In genomic region chr4:138693043-138693692, GRCm38 (mm10) we compare ENCODE assay signal across 17 mouse cellular contexts. TPM values are rescaled to one million over a fixed set of nuclear protein-coding genes. Genes with fewer than 3 reads are reported as not detected.
A peak's percentile ranks its signal among the peaks of the same experiment; 100 is the strongest.
DNase-seq lines count a peak whose midpoint lies in the region; ATAC-seq and TF ChIP-seq lines count a peak whose summit lies in the region.
"Had no signal": no experiment of that assay in that cellular context is flagged by ENCODE, and none has a peak within 500 bp of the region (broad histone marks: within the 10 kb centered on the region; RNA-seq: fewer than 3 reads in every experiment).

No protein-coding gene starts in this region.

- no peaks in the 10 kb centered on the region for H3K36me3 ChIP-seq in midbrain, embryonic 11.5 days (ENCODE audit: control insufficient read depth, insufficient read depth, low read length)
- H3K36me3 ChIP-seq in midbrain, embryonic 10.5 days, result no peaks in the 10 kb centered on the region
- H3K36me3 ChIP-seq in hindbrain, embryonic 15.5 days, result no peaks in the 10 kb centered on the region
- H3K36me3 ChIP-seq in neural tube, embryonic 13.5 days, result no peaks in the 10 kb centered on the region
- H3K36me3 ChIP-seq: stomach, embryonic 15.5 days had no signal

- no peak for TF ChIP-seq POLR2A in brain, embryonic 14.5 days (IDR thresholded peaks at IDR 0.05; ENCODE audit: borderline replicate concordance, extremely low read depth, insufficient read depth, insufficient read length, poor library complexity, severe bottlenecking)

- DNase-seq in midbrain, embryonic 11.5 days (ENCODE audit: low spot score, missing footprints), result peak; percentile 68
- DNase-seq in midbrain, embryonic 10.5 days (ENCODE audit: low spot score), result no peak
- peak; percentile 71 for DNase-seq in brain, embryonic 14.5 days (ENCODE audit: low read depth)
- DNase-seq in lung, postnatal 25 days (ENCODE audit: low spot score), result no peak
- no peak for DNase-seq in lung, adult 18-20 months
- DNase-seq in layer of hippocampus, adult 9-11 months, result no peak
- DNase-seq: adrenal gland, postnatal 36 days; cerebellum, postnatal 25 days; heart, adult 18-20 months had no signal

- peaks cover 36% of the 10 kb centered on the region for H3K4me1 ChIP-seq in midbrain, embryonic 11.5 days (ENCODE audit: control insufficient read depth, insufficient read depth, low read length)
- H3K4me1 ChIP-seq in midbrain, embryonic 10.5 days, result peaks cover 67% of the 10 kb centered on the region
- H3K4me1 ChIP-seq in hindbrain, embryonic 15.5 days (replicated peaks), result peaks cover 59% of the 10 kb centered on the region
- H3K4me1 ChIP-seq in neural tube, embryonic 13.5 days (replicated peaks), result peaks cover 74% of the 10 kb centered on the region
- H3K4me1 ChIP-seq: megakaryocyte, embryonic 14.5 days; stomach, embryonic 15.5 days had no signal

- H3K4me3 ChIP-seq in midbrain, embryonic 11.5 days (ENCODE audit: low read depth, low read length), result no peak overlapping the region
- H3K4me3 ChIP-seq in midbrain, embryonic 10.5 days, result no peak overlapping the region
- no peak overlapping the region for H3K4me3 ChIP-seq in hindbrain, embryonic 15.5 days
- H3K4me3 ChIP-seq in neural tube, embryonic 13.5 days, result no peak overlapping the region
- H3K4me3 ChIP-seq: forebrain, embryonic 13.5 days; megakaryocyte, embryonic 14.5 days; stomach, embryonic 15.5 days had no signal

- ATAC-seq in midbrain, embryonic 11.5 days (ENCODE audit: low FRiP score), result no peak
- ATAC-seq in hindbrain, embryonic 15.5 days (ENCODE audit: low FRiP score, low read depth), result no peak
- ATAC-seq in neural tube, embryonic 13.5 days (ENCODE audit: low read depth), result no peak
- ATAC-seq: activated CD4-positive, CD25-positive, alpha-beta regulatory T cell, adult 4 months; forebrain, embryonic 13.5 days had no signal

- no peaks in the 10 kb centered on the region for H3K9me3 ChIP-seq in midbrain, embryonic 11.5 days (ENCODE audit: control insufficient read depth, low read length)
- H3K9me3 ChIP-seq in midbrain, embryonic 10.5 days (replicated peaks), result no peaks in the 10 kb centered on the region
- H3K9me3 ChIP-seq in hindbrain, embryonic 15.5 days, result no peaks in the 10 kb centered on the region
- no peaks in the 10 kb centered on the region for H3K9me3 ChIP-seq in neural tube, embryonic 13.5 days
- H3K9me3 ChIP-seq: forebrain, embryonic 13.5 days; megakaryocyte, embryonic 14.5 days; stomach, embryonic 15.5 days had no signal

- no peaks in the 10 kb centered on the region for H3K27me3 ChIP-seq in midbrain, embryonic 11.5 days (ENCODE audit: control insufficient read depth, insufficient read depth, low read length)
- H3K27me3 ChIP-seq in midbrain, embryonic 10.5 days (ENCODE audit: low read depth, poor library complexity, severe bottlenecking), result peaks cover 73% of the 10 kb centered on the region
- H3K27me3 ChIP-seq in hindbrain, embryonic 15.5 days, result no peaks in the 10 kb centered on the region
- H3K27me3 ChIP-seq in neural tube, embryonic 13.5 days, result peaks cover 26% of the 10 kb centered on the region

- H3K27ac ChIP-seq in midbrain, embryonic 11.5 days (ENCODE audit: low read depth, low read length), result no peak overlapping the region
- H3K27ac ChIP-seq in midbrain, embryonic 10.5 days (replicated peaks), result no peak overlapping the region; the same call in 1 of the 2 replicates
- H3K27ac ChIP-seq in hindbrain, embryonic 15.5 days (replicated peaks), result peak overlapping the region; percentile 37
- 0 out of 2 replicates have a peak overlapping the region, but pooled peaks have one; percentile 6 for H3K27ac ChIP-seq in neural tube, embryonic 13.5 days (replicated peaks)
- H3K27ac ChIP-seq: stomach, embryonic 15.5 days had no signal

- no peak for TF ChIP-seq CTCF in brain, embryonic 14.5 days (IDR thresholded peaks at IDR 0.05; ENCODE audit: borderline replicate concordance, extremely low read depth, insufficient read depth, insufficient read length)

- H3K9ac ChIP-seq in midbrain, embryonic 11.5 days (ENCODE audit: low read length), result no peak overlapping the region
- no peak overlapping the region for H3K9ac ChIP-seq in hindbrain, embryonic 15.5 days
- no peak overlapping the region for H3K9ac ChIP-seq in neural tube, embryonic 13.5 days
- H3K9ac ChIP-seq: forebrain, embryonic 13.5 days; stomach, embryonic 15.5 days had no signal

- H3K4me2 ChIP-seq in midbrain, embryonic 11.5 days, result no peak overlapping the region
- no peak overlapping the region for H3K4me2 ChIP-seq in hindbrain, embryonic 15.5 days
- no peak overlapping the region for H3K4me2 ChIP-seq in neural tube, embryonic 13.5 days
- H3K4me2 ChIP-seq: forebrain, embryonic 13.5 days; stomach, embryonic 15.5 days had no signal

- WGBS in midbrain, embryonic 11.5 days, result 35% methylated on average over 12 of the region's 12 CpGs
- 46% methylated on average over 12 of the region's 12 CpGs for WGBS in midbrain, embryonic 10.5 days
- WGBS in hindbrain, embryonic 15.5 days, result 12% methylated on average over 12 of the region's 12 CpGs
- 16% methylated on average over 12 of the region's 12 CpGs for WGBS in neural tube, embryonic 13.5 days

RNA-seq across cellular contexts. Expression of gene Pla2g2c, which starts 31.4 kb away (rescaled TPM):
- polyA plus RNA-seq in midbrain, embryonic 11.5 days (2014; fragmentation: Nextera tagmentation; extraction: Ambion mirVana), result 0.81 and 0.96 TPM in 2 replicates
- polyA plus RNA-seq in midbrain, embryonic 10.5 days (2016; fragmentation: Nextera tagmentation; extraction: Ambion mirVana), result 0.62 and 0.70 TPM in 2 replicates
- polyA plus RNA-seq in brain, embryonic 14.5 days (2012; rRNA removed), result 0.24 and 0.63 TPM in 2 replicates
- polyA plus RNA-seq in hindbrain, embryonic 15.5 days (2015; fragmentation: Nextera tagmentation; extraction: Ambion mirVana), result 0.51 and 0.54 TPM in 2 replicates
- polyA plus RNA-seq in neural tube, embryonic 13.5 days (2015; fragmentation: Nextera tagmentation; extraction: Ambion mirVana), result 0.39 and 0.84 TPM in 2 replicates
- polyA plus RNA-seq: activated CD4-positive, CD25-positive, alpha-beta regulatory T cell, adult 4 months; heart, embryonic 16.5 days; liver, adult 2 months had no signal

RNA-seq across cellular contexts. Expression of gene Ubxn10, which starts 43.8 kb away (rescaled TPM):
- 1.5 TPM in 2 replicates for polyA plus RNA-seq in midbrain, embryonic 11.5 days (2014; fragmentation: Nextera tagmentation; extraction: Ambion mirVana)
- 1.8 and 2.1 TPM in 2 replicates for polyA plus RNA-seq in midbrain, embryonic 10.5 days (2016; fragmentation: Nextera tagmentation; extraction: Ambion mirVana)
- 3.8 and 5.3 TPM in 2 replicates for polyA plus RNA-seq in brain, embryonic 14.5 days (2012; rRNA removed)
- polyA plus RNA-seq in hindbrain, embryonic 15.5 days (2015; fragmentation: Nextera tagmentation; extraction: Ambion mirVana), result 3.7 and 4.3 TPM in 2 replicates
- polyA plus RNA-seq in neural tube, embryonic 13.5 days (2015; fragmentation: Nextera tagmentation; extraction: Ambion mirVana), result 1.9 and 2.6 TPM in 2 replicates
- polyA plus RNA-seq: activated CD4-positive, CD25-positive, alpha-beta regulatory T cell, adult 4 months had no signal

RNA-seq across cellular contexts. Expression of gene Vwa5b1, which starts 57.5 kb away (rescaled TPM):
- 0.15 and 0.28 TPM in 2 replicates for polyA plus RNA-seq in midbrain, embryonic 11.5 days (2014; fragmentation: Nextera tagmentation; extraction: Ambion mirVana)
- 0.33 and 0.46 TPM in 2 replicates for polyA plus RNA-seq in midbrain, embryonic 10.5 days (2016; fragmentation: Nextera tagmentation; extraction: Ambion mirVana)
- 0.69 and 2.0 TPM in 2 replicates for polyA plus RNA-seq in brain, embryonic 14.5 days (2012; rRNA removed)
- polyA plus RNA-seq in hindbrain, embryonic 15.5 days (2015; fragmentation: Nextera tagmentation; extraction: Ambion mirVana), result 1.7 and 2.0 TPM in 2 replicates
- polyA plus RNA-seq in neural tube, embryonic 13.5 days (2015; fragmentation: Nextera tagmentation; extraction: Ambion mirVana), result 0.21 and 0.48 TPM in 2 replicates
- polyA plus RNA-seq: activated CD4-positive, CD25-positive, alpha-beta regulatory T cell, adult 4 months; liver, adult 2 months had no signal

Comparison
In these comparisons a context has a peak if more than half of its experiments do, and no peak if none do; other contexts are left out.
1. DNase-seq: peak in midbrain, embryonic 11.5 days (single experiment) and brain, embryonic 14.5 days (single experiment); none in midbrain, embryonic 10.5 days (single experiment), lung, postnatal 25 days (single experiment), lung, adult 18-20 months (0 of 2) and layer of hippocampus, adult 9-11 months (single experiment).
2. H3K27ac ChIP-seq: peak in hindbrain, embryonic 15.5 days (single experiment) and neural tube, embryonic 13.5 days (single experiment); none in midbrain, embryonic 11.5 days (single experiment) and midbrain, embryonic 10.5 days (single experiment).